Mouse (Mus musculus): ENCODE measurements around the gene Rnf180.

- TF ChIP-seq POLR2A (IDR thresholded peaks at IDR 0.05; ENCODE audit: borderline replicate concordance, extremely low read depth, insufficient read depth, insufficient read length, poor library complexity, severe bottlenecking) (no peak), CTCF (IDR thresholded peaks at IDR 0.05; ENCODE audit: borderline replicate concordance, extremely low read depth, insufficient read depth, insufficient read length) (peak; percentile 53; the same call in 1 of the 2 replicates)
Observed at GRCm38 (mm10) chr13:105223147-105223546, 71.5 kb downstream of the Rnf180 start.
